Mouse (Mus musculus) liver, postnatal 0 days (tissue): ENCODE results near the gene Tmem88.

Source experiments
- CTCF ChIP-seq: sonication (generic); IDR thresholded peaks from 2 replicates; pipeline ENCODE4 v1.5.1; 2016; ENCODE audit warnings: antibody characterized with exemption, low read depth
- EP300 ChIP-seq: IDR thresholded peaks from 2 replicates; pipeline ENCODE4 v1.6.1; 2016; ENCODE audit warnings: antibody characterized with exemption, low read depth, mild to moderate bottlenecking

DNA sequence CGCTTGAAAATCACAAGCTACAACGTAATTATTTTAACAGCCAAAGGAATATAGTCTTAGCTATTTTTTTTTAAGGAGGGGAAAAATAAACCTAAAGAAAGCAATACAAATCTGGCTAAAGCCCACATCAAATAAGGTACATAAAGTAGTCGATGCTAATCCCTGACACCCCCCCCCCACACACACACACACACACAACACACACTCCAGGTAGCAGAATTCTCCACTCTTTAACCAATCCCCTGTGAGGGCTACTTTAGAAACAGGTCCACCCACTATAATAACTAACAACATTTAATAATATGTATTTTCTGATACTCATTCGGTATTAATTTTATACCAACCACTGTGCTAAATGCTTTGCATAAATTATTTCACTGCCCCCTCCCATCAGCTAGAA is 18.5 kb upstream of the Tmem88 start:
- no peak for TF ChIP-seq CTCF
- no peak for TF ChIP-seq EP300
